8 mouse cellular contexts compared by ENCODE assay signal in genomic region chr10:106470533-106471205, GRCm38 (mm10). TPM values are rescaled to one million over a fixed set of nuclear protein-coding genes. Genes with fewer than 3 reads are reported as not detected.
DNase-seq lines count a peak whose midpoint lies in the region; ATAC-seq and TF ChIP-seq lines count a peak whose summit lies in the region.

No protein-coding gene starts in this region.

- H3K27ac ChIP-seq in gastrocnemius, adult 2 months, result no peak overlapping the region
- H3K27ac ChIP-seq in hindbrain, postnatal 0 days, result peak overlapping the region; percentile 89
- H3K27ac ChIP-seq in neural tube, embryonic 13.5 days (replicated peaks), result peak overlapping the region; percentile 89

- ATAC-seq in hindbrain, postnatal 0 days, result peak; percentile 18
- peak; percentile 9 for ATAC-seq in neural tube, embryonic 13.5 days (ENCODE audit: low read depth)
- no peak for ATAC-seq in monocyte, adult 5-6 weeks (replicated peaks; ENCODE audit: insufficient number of reproducible peaks, low FRiP score, low TSS enrichment, poor library complexity, severe bottlenecking)

- intact Hi-C loops in gastrocnemius, adult 2 months (cut with DNase I), result no loop called here

- peak overlapping the region; percentile 77 for H3K4me2 ChIP-seq in hindbrain, postnatal 0 days (ENCODE audit: low read depth, low read length)
- peak overlapping the region; percentile 87 for H3K4me2 ChIP-seq in neural tube, embryonic 13.5 days

- H3K4me3 ChIP-seq in gastrocnemius, adult 2 months, result peak overlapping the region; percentile 71
- peak overlapping the region; percentile 65 for H3K4me3 ChIP-seq in hindbrain, postnatal 0 days (ENCODE audit: low read length)
- H3K4me3 ChIP-seq in neural tube, embryonic 13.5 days, result peak overlapping the region; percentile 73

- H3K9me3 ChIP-seq in hindbrain, postnatal 0 days (ENCODE audit: low read length), result no peaks in the 10 kb centered on the region
- H3K9me3 ChIP-seq in neural tube, embryonic 13.5 days, result no peaks in the 10 kb centered on the region

- DNase-seq in gastrocnemius, adult 2 months, result no peak
- DNase-seq in gastrocnemius, postnatal 25 days, result no peak
- DNase-seq in right cerebral cortex, postnatal 4 days, result peak; percentile 8
- no peak for DNase-seq in right cerebral cortex, adult 18-20 months
- peak; percentile 38 for DNase-seq in hindbrain, postnatal 0 days (ENCODE audit: low spot score)
- DNase-seq in kidney, postnatal 10 days, result no peak

- WGBS in hindbrain, postnatal 0 days, result 3% methylated on average over 18 of the region's 18 CpGs
- WGBS in neural tube, embryonic 13.5 days, result 7% methylated on average over 18 of the region's 18 CpGs

- peak overlapping the region; percentile 73 for H3K9ac ChIP-seq in hindbrain, postnatal 0 days (replicated peaks; ENCODE audit: low read length)
- H3K9ac ChIP-seq in neural tube, embryonic 13.5 days, result peak overlapping the region; percentile 74

- no peaks in the 10 kb centered on the region for H3K36me3 ChIP-seq in hindbrain, postnatal 0 days (ENCODE audit: insufficient read depth, low read length)
- H3K36me3 ChIP-seq in neural tube, embryonic 13.5 days, result no peaks in the 10 kb centered on the region

- H3K4me1 ChIP-seq in hindbrain, postnatal 0 days (ENCODE audit: insufficient read depth, low read length), result 0 out of 2 replicates have a peak, but pooled peaks cover 4% of the 10 kb centered on the region
- H3K4me1 ChIP-seq in neural tube, embryonic 13.5 days (replicated peaks), result peaks cover 14% of the 10 kb centered on the region; the same call in 1 of the 2 replicates

- no peaks in the 10 kb centered on the region for H3K27me3 ChIP-seq in hindbrain, postnatal 0 days (ENCODE audit: insufficient read depth, low read length)
- no peaks in the 10 kb centered on the region for H3K27me3 ChIP-seq in neural tube, embryonic 13.5 days

- TF ChIP-seq CTCF in gastrocnemius, adult 2 months (IDR thresholded peaks at IDR 0.05), result no peak
- no peak for TF ChIP-seq CTCF in hindbrain, postnatal 0 days (IDR thresholded peaks at IDR 0.05; ENCODE audit: low read depth)

RNA-seq across cellular contexts. Expression of gene Ppfia2, which starts 0.5 kb away (rescaled TPM):
- total RNA-seq in gastrocnemius, adult 2 months (2021), result under 1 TPM; 0.10 to 0.25 TPM
- total RNA-seq in gastrocnemius, postnatal 25 days (2021), result under 1 TPM; 0.10 to 0.16 TPM
- 41.7 and 45.5 TPM in 2 replicates for total RNA-seq in hindbrain, postnatal 0 days (2014; rRNA removed)
- 29.7 and 30.3 TPM in 2 replicates for polyA plus RNA-seq in hindbrain, postnatal 0 days (2015; fragmentation: Nextera tagmentation; extraction: Ambion mirVana)
- 17.5 and 18.6 TPM in 2 replicates for polyA plus RNA-seq in neural tube, embryonic 13.5 days (2015; fragmentation: Nextera tagmentation; extraction: Ambion mirVana)
- total RNA-seq in monocyte, adult 5-6 weeks (2017), result not detected in 3 replicates

Comparison
In these comparisons a context has a peak if more than half of its experiments do, and no peak if none do; other contexts are left out.
1. DNase-seq: peak in right cerebral cortex, postnatal 4 days (single experiment) and hindbrain, postnatal 0 days (single experiment); none in gastrocnemius, adult 2 months (single experiment), gastrocnemius, postnatal 25 days (single experiment), right cerebral cortex, adult 18-20 months (single experiment) and kidney, postnatal 10 days (single experiment).
2. RNA of gene Ppfia2, which starts 0.5 kb away (total RNA-seq): 41.7 to 45.5 TPM in hindbrain, postnatal 0 days; 0.10 to 0.25 TPM in gastrocnemius, adult 2 months, 0.10 to 0.16 TPM in gastrocnemius, postnatal 25 days and not detected in monocyte, adult 5-6 weeks; every median in the first group is over 10 times any median in the second.
3. Peak in every context shown above with its lines, with median percentiles within 50 percentile points of each other: H3K4me3 ChIP-seq.